Comparison of ENCODE assay signal across 8 mouse cellular contexts in the genomic region with DNA sequence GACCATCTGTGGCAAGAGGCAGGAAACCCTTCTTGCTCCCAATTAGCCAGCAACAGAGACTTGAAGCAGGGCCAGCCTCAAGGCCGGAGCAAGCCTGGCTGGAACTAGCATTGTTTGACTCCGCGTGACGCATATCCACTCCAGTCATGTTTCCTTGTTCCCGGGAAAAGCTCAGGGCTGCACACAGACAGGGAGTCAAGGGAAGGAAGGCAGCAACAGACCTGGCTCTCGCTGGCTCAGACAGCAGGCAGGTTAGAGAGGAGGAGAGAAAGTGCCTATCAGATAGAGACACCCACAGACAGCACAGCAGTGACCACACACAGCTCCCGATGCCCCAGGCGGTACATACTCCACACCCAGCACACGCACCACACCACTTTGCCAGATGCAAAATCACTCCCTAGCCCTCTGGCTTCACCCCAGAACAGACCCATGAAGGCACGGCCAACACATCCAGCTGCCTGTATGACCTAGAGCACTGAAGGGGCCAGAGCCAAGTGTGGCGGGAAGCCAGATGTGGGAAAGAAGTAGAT.
DNase-seq lines count a peak whose midpoint lies in the region; ATAC-seq and TF ChIP-seq lines count a peak whose summit lies in the region.

No protein-coding gene starts in this region.

- peaks cover 98% of the 10 kb centered on the region for H3K4me1 ChIP-seq in embryonic facial prominence, embryonic 10.5 days
- peaks cover 99% of the 10 kb centered on the region for H3K4me1 ChIP-seq in heart, embryonic 12.5 days (replicated peaks)
- peaks cover 96% of the 10 kb centered on the region for H3K4me1 ChIP-seq in kidney, embryonic 15.5 days

- H3K9me3 ChIP-seq in embryonic facial prominence, embryonic 10.5 days = no peaks in the 10 kb centered on the region
- no peaks in the 10 kb centered on the region for H3K9me3 ChIP-seq in heart, embryonic 12.5 days (replicated peaks)
- no peaks in the 10 kb centered on the region for H3K9me3 ChIP-seq in kidney, embryonic 15.5 days (replicated peaks)

- H3K27ac ChIP-seq in left cerebral cortex, adult 2 months = peak overlapping the region; percentile 69
- H3K27ac ChIP-seq in embryonic facial prominence, embryonic 10.5 days (replicated peaks) = peak overlapping the region; percentile 79
- peak overlapping the region; percentile 85 for H3K27ac ChIP-seq in heart, embryonic 12.5 days (ENCODE audit: poor library complexity, severe bottlenecking)
- peak overlapping the region; percentile 88 for H3K27ac ChIP-seq in kidney, embryonic 15.5 days

- H3K36me3 ChIP-seq in embryonic facial prominence, embryonic 10.5 days (replicated peaks) = no peaks in the 10 kb centered on the region
- 0 out of 2 replicates have a peak, but pooled peaks cover under 1% of the 10 kb centered on the region for H3K36me3 ChIP-seq in heart, embryonic 12.5 days
- H3K36me3 ChIP-seq in kidney, embryonic 15.5 days = no peaks in the 10 kb centered on the region

- 45% methylated on average over 11 of the region's 11 CpGs for WGBS in embryonic facial prominence, embryonic 10.5 days
- WGBS in heart, embryonic 12.5 days = 23% methylated on average over 11 of the region's 11 CpGs
- 29% methylated on average over 11 of the region's 11 CpGs for WGBS in kidney, embryonic 15.5 days

- H3K4me2 ChIP-seq in heart, embryonic 12.5 days = peak overlapping the region; percentile 13
- H3K4me2 ChIP-seq in kidney, embryonic 15.5 days = peak overlapping the region; percentile 14; the same call in 1 of the 2 replicates

- DNase-seq in left cerebral cortex, adult 2 months (ENCODE audit: extremely low spot score in 1 of 2, low spot score in 2 of 2) = no peak
- no peak for DNase-seq in left cerebral cortex, adult 8-10 months (ENCODE audit: low spot score in 2 of 2)
- DNase-seq in embryonic facial prominence, embryonic 10.5 days (ENCODE audit: low spot score) = peak; percentile 53
- peak; percentile 90 for DNase-seq in lung, postnatal 10 days
- DNase-seq in T-cell, adult 2 months (ENCODE audit: low spot score) = no peak
- no peak for DNase-seq in spleen, postnatal 4 days (ENCODE audit: low spot score in 2 of 2)

- intact Hi-C loops in left cerebral cortex, adult 2 months (cut with DNase I) = no loop called here

- 0 out of 2 replicates have a peak, but pooled peaks have one; percentile 3 for ATAC-seq in heart, embryonic 12.5 days (ENCODE audit: insufficient number of reproducible peaks, low FRiP score)
- ATAC-seq in kidney, embryonic 15.5 days (replicated peaks; ENCODE audit: low FRiP score) = 0 out of 2 replicates have a peak, but pooled peaks have one; percentile 2

- H3K27me3 ChIP-seq in embryonic facial prominence, embryonic 10.5 days (replicated peaks; ENCODE audit: low read depth, poor library complexity, severe bottlenecking) = 0 out of 2 replicates have a peak, but pooled peaks cover 3% of the 10 kb centered on the region
- no peaks in the 10 kb centered on the region for H3K27me3 ChIP-seq in heart, embryonic 12.5 days (replicated peaks)
- no peaks in the 10 kb centered on the region for H3K27me3 ChIP-seq in kidney, embryonic 15.5 days

- no peak overlapping the region for H3K4me3 ChIP-seq in left cerebral cortex, adult 2 months
- H3K4me3 ChIP-seq in embryonic facial prominence, embryonic 10.5 days = no peak overlapping the region
- no peak overlapping the region for H3K4me3 ChIP-seq in heart, embryonic 12.5 days
- no peak overlapping the region for H3K4me3 ChIP-seq in kidney, embryonic 15.5 days (replicated peaks)

- peak overlapping the region; percentile 58; the same call in 1 of the 2 replicates for H3K9ac ChIP-seq in heart, embryonic 12.5 days
- H3K9ac ChIP-seq in kidney, embryonic 15.5 days = no peak overlapping the region

- no peak for TF ChIP-seq CTCF in left cerebral cortex, adult 2 months (IDR thresholded peaks at IDR 0.05)

Comparison
In these comparisons a context has a peak if more than half of its experiments do, and no peak if none do; other contexts are left out.
1. DNase-seq: peak in embryonic facial prominence, embryonic 10.5 days (single experiment) and lung, postnatal 10 days (single experiment); none in left cerebral cortex, adult 2 months (0 of 2), left cerebral cortex, adult 8-10 months (0 of 2), T-cell, adult 2 months (single experiment) and spleen, postnatal 4 days (0 of 2).
2. Peak in every context shown above with its lines, with median percentiles within 50 percentile points of each other: H3K27ac ChIP-seq.